Mouse (Mus musculus) liver, adult 2 months (tissue): ENCODE results near the gene Gm28230.

Experiments
- CTCF ChIP-seq: fragments of 200-500 bp; IDR thresholded peaks from 2 replicates; pipeline ENCODE4 v1.5.1; 2011; ENCODE audit warnings: low read depth, low read length, control low read depth
- POLR2A ChIP-seq: fragments of 200-500 bp; IDR thresholded peaks from 2 replicates; pipeline ENCODE4 v1.6.1; 2011; ENCODE audit warnings: low read length, control low read depth; ENCODE audit not compliant: insufficient read depth; ENCODE audit errors: extremely low read depth

- TF ChIP-seq CTCF (no peak), POLR2A (no peak)
Observed at GRCm38 (mm10) chr2:74706393-74706960, 20.1 kb upstream of the Gm28230 start.
